Comparison of ENCODE assay signal across 14 mouse cellular contexts in genomic region chr3:51712382-51712781, GRCm38 (mm10). TPM values are rescaled to one million over a fixed set of nuclear protein-coding genes. Genes with fewer than 3 reads are reported as not detected.
DNase-seq lines count a peak whose midpoint lies in the region; ATAC-seq lines count a peak whose summit lies in the region.
"Had no signal": no experiment of that assay in that cellular context is flagged by ENCODE, and none has a peak within 500 bp of the region (broad histone marks: within the 10 kb centered on the region; RNA-seq: fewer than 3 reads in every experiment).

No protein-coding gene starts in this region.

- no peaks in the 10 kb centered on the region for H3K9me3 ChIP-seq in hindbrain, embryonic 13.5 days
- no peaks in the 10 kb centered on the region for H3K9me3 ChIP-seq in hindbrain, embryonic 14.5 days (ENCODE audit: control insufficient read depth, low read length)
- no peaks in the 10 kb centered on the region for H3K9me3 ChIP-seq in midbrain, embryonic 10.5 days (replicated peaks)
- no peaks in the 10 kb centered on the region for H3K9me3 ChIP-seq in midbrain, embryonic 14.5 days (ENCODE audit: control insufficient read depth, low read length)
- H3K9me3 ChIP-seq in limb, embryonic 10.5 days (replicated peaks): no peaks in the 10 kb centered on the region
- H3K9me3 ChIP-seq: embryonic facial prominence, embryonic 13.5 days; intestine, embryonic 15.5 days had no signal

- no peak for DNase-seq in hindbrain, embryonic 14.5 days (ENCODE audit: low spot score)
- DNase-seq in midbrain, embryonic 10.5 days (ENCODE audit: low spot score): no peak
- DNase-seq in midbrain, embryonic 14.5 days: no peak
- DNase-seq in limb, embryonic 10.5 days (ENCODE audit: low spot score): no peak
- DNase-seq in adrenal gland, postnatal 25 days: no peak
- DNase-seq in layer of hippocampus, postnatal 25 days (ENCODE audit: extremely low spot score in 1 of 2, low spot score in 1 of 2): no peak
- DNase-seq: cerebellum, adult 9-10 months; forebrain, postnatal 0 days; thymus, adult 18-20 months had no signal

- H3K27ac ChIP-seq in hindbrain, embryonic 13.5 days: 0 out of 2 replicates have a peak overlapping the region, but pooled peaks have one; percentile 55
- H3K27ac ChIP-seq in hindbrain, embryonic 14.5 days: no peak overlapping the region
- H3K27ac ChIP-seq in midbrain, embryonic 10.5 days (replicated peaks): peak overlapping the region; percentile 77
- no peak overlapping the region for H3K27ac ChIP-seq in midbrain, embryonic 14.5 days (replicated peaks; ENCODE audit: low read depth, low read length)
- H3K27ac ChIP-seq in limb, embryonic 10.5 days: peak overlapping the region; percentile 36; the same call in 1 of the 2 replicates
- H3K27ac ChIP-seq: intestine, embryonic 15.5 days; limb, embryonic 13.5 days had no signal

- peaks cover 22% of the 10 kb centered on the region for H3K4me1 ChIP-seq in hindbrain, embryonic 13.5 days (replicated peaks)
- 0 out of 2 replicates have a peak, but pooled peaks cover 11% of the 10 kb centered on the region for H3K4me1 ChIP-seq in hindbrain, embryonic 14.5 days (replicated peaks; ENCODE audit: control insufficient read depth, insufficient read depth, low read length)
- H3K4me1 ChIP-seq in midbrain, embryonic 10.5 days: peaks cover 41% of the 10 kb centered on the region
- no peaks in the 10 kb centered on the region for H3K4me1 ChIP-seq in midbrain, embryonic 14.5 days (ENCODE audit: control insufficient read depth, insufficient read depth, low read length)
- peaks cover 44% of the 10 kb centered on the region for H3K4me1 ChIP-seq in limb, embryonic 10.5 days

- no peak overlapping the region for H3K4me2 ChIP-seq in hindbrain, embryonic 13.5 days
- H3K4me2 ChIP-seq in hindbrain, embryonic 14.5 days (replicated peaks): no peak overlapping the region
- no peak overlapping the region for H3K4me2 ChIP-seq in midbrain, embryonic 14.5 days (ENCODE audit: low read length)
- H3K4me2 ChIP-seq: embryonic facial prominence, embryonic 13.5 days; intestine, embryonic 15.5 days; limb, embryonic 13.5 days had no signal

- H3K4me3 ChIP-seq in hindbrain, embryonic 13.5 days: no peak overlapping the region
- H3K4me3 ChIP-seq in hindbrain, embryonic 14.5 days (replicated peaks; ENCODE audit: low read length): no peak overlapping the region
- H3K4me3 ChIP-seq in midbrain, embryonic 10.5 days: no peak overlapping the region
- H3K4me3 ChIP-seq in midbrain, embryonic 14.5 days (replicated peaks; ENCODE audit: low read depth, low read length): no peak overlapping the region
- no peak overlapping the region for H3K4me3 ChIP-seq in limb, embryonic 10.5 days
- H3K4me3 ChIP-seq: embryonic facial prominence, embryonic 13.5 days; intestine, embryonic 15.5 days; limb, embryonic 13.5 days had no signal

- H3K36me3 ChIP-seq in hindbrain, embryonic 13.5 days: no peaks in the 10 kb centered on the region
- H3K36me3 ChIP-seq in hindbrain, embryonic 14.5 days (replicated peaks; ENCODE audit: control insufficient read depth, insufficient read depth): no peaks in the 10 kb centered on the region
- no peaks in the 10 kb centered on the region for H3K36me3 ChIP-seq in midbrain, embryonic 10.5 days
- no peaks in the 10 kb centered on the region for H3K36me3 ChIP-seq in midbrain, embryonic 14.5 days (ENCODE audit: control insufficient read depth, insufficient read depth, low read length)
- H3K36me3 ChIP-seq in limb, embryonic 10.5 days: no peaks in the 10 kb centered on the region
- H3K36me3 ChIP-seq: embryonic facial prominence, embryonic 13.5 days; intestine, embryonic 15.5 days; limb, embryonic 13.5 days had no signal

- H3K27me3 ChIP-seq in hindbrain, embryonic 13.5 days: no peaks in the 10 kb centered on the region
- H3K27me3 ChIP-seq in hindbrain, embryonic 14.5 days (ENCODE audit: control insufficient read depth, insufficient read depth, low read length): no peaks in the 10 kb centered on the region
- H3K27me3 ChIP-seq in midbrain, embryonic 10.5 days (ENCODE audit: low read depth, poor library complexity, severe bottlenecking): no peaks in the 10 kb centered on the region
- no peaks in the 10 kb centered on the region for H3K27me3 ChIP-seq in midbrain, embryonic 14.5 days (ENCODE audit: control insufficient read depth, insufficient read depth, low read length)
- H3K27me3 ChIP-seq in limb, embryonic 10.5 days (ENCODE audit: low read depth, poor library complexity, severe bottlenecking): no peaks in the 10 kb centered on the region
- H3K27me3 ChIP-seq: embryonic facial prominence, embryonic 13.5 days; intestine, embryonic 15.5 days; limb, embryonic 13.5 days had no signal

- H3K9ac ChIP-seq in hindbrain, embryonic 13.5 days: no peak overlapping the region
- no peak overlapping the region for H3K9ac ChIP-seq in hindbrain, embryonic 14.5 days
- H3K9ac ChIP-seq in midbrain, embryonic 14.5 days (replicated peaks; ENCODE audit: low read length): no peak overlapping the region
- H3K9ac ChIP-seq: embryonic facial prominence, embryonic 13.5 days; forebrain, postnatal 0 days; intestine, embryonic 15.5 days; limb, embryonic 13.5 days had no signal

- WGBS in hindbrain, embryonic 13.5 days: 59% methylated on average over 3 of the region's 3 CpGs
- WGBS in hindbrain, embryonic 14.5 days: 57% methylated on average over 3 of the region's 3 CpGs
- WGBS in midbrain, embryonic 10.5 days: 66% methylated on average over 3 of the region's 3 CpGs
- 59% methylated on average over 3 of the region's 3 CpGs for WGBS in midbrain, embryonic 14.5 days
- 26% methylated on average over 3 of the region's 3 CpGs for WGBS in limb, embryonic 10.5 days

- no peak for ATAC-seq in hindbrain, embryonic 13.5 days (ENCODE audit: low FRiP score)
- ATAC-seq in hindbrain, embryonic 14.5 days (ENCODE audit: low FRiP score): no peak
- no peak for ATAC-seq in midbrain, embryonic 14.5 days (ENCODE audit: low FRiP score, low TSS enrichment)
- ATAC-seq: forebrain, postnatal 0 days; intestine, embryonic 15.5 days; midbrain, embryonic 16.5 days had no signal

RNA-seq across cellular contexts. Expression of gene Mgst2, which starts 52.2 kb away (rescaled TPM):
- polyA plus RNA-seq in hindbrain, embryonic 13.5 days (2015; fragmentation: Nextera tagmentation; extraction: Ambion mirVana): 0.49 and 0.64 TPM in 2 replicates
- polyA plus RNA-seq in hindbrain, embryonic 14.5 days (2014; fragmentation: Nextera tagmentation; extraction: Ambion mirVana): 0.52 and 0.82 TPM in 2 replicates
- polyA plus RNA-seq in midbrain, embryonic 10.5 days (2016; fragmentation: Nextera tagmentation; extraction: Ambion mirVana): 0.31 and 0.34 TPM in 2 replicates
- polyA plus RNA-seq in midbrain, embryonic 14.5 days (2014; fragmentation: Nextera tagmentation; extraction: Ambion mirVana): 0.46 and 0.86 TPM in 2 replicates
- 0.35 and 0.43 TPM in 2 replicates for polyA plus RNA-seq in limb, embryonic 10.5 days (2016; fragmentation: Nextera tagmentation; extraction: Ambion mirVana)
- 220 and 309 TPM in 2 replicates for total RNA-seq in adrenal gland, postnatal 25 days (2021)
- total RNA-seq in layer of hippocampus, postnatal 25 days (2021): not detected
- total RNA-seq: forebrain, postnatal 0 days had no signal

Comparison
In these comparisons a context has a peak if more than half of its experiments do, and no peak if none do; other contexts are left out.
1. H3K27ac ChIP-seq: peak in hindbrain, embryonic 13.5 days (single experiment), midbrain, embryonic 10.5 days (single experiment) and limb, embryonic 10.5 days (single experiment); none in hindbrain, embryonic 14.5 days (single experiment) and midbrain, embryonic 14.5 days (single experiment).